Mouse (Mus musculus): ENCODE results near the gene Mast3. TPM values are rescaled to one million over a fixed set of nuclear protein-coding genes. Genes with fewer than 3 reads are reported as not detected.

Mast3 gene
- polyA plus RNA-seq, 1 experiment = 32.5 TPM

- H3K36me3 ChIP-seq (ENCODE audit: control insufficient read depth, insufficient read depth) = no peaks in the 10 kb centered on the region
- H3ac ChIP-seq (ENCODE audit: control insufficient read depth, insufficient read length, low read depth) = no peak overlapping the region
- H3K79me3 ChIP-seq (ENCODE audit: low read depth) = no peaks in the 10 kb centered on the region
- H3K4me3 ChIP-seq (ENCODE audit: insufficient read depth, poor library complexity, severe bottlenecking) = no peak overlapping the region
- H3K79me2 ChIP-seq (ENCODE audit: control insufficient read depth, insufficient read depth) = peaks cover 18% of the 10 kb centered on the region
- no peaks in the 10 kb centered on the region for H3K27me3 ChIP-seq (ENCODE audit: control insufficient read depth, insufficient read depth, insufficient read length)
- TF ChIP-seq CEBPB (IDR thresholded peaks at IDR 0.05; ENCODE audit: low read depth) = no peak
- TF ChIP-seq USF1 (IDR thresholded peaks at IDR 0.05; ENCODE audit: low read depth) = no peak
- TF ChIP-seq FOSL1 (IDR thresholded peaks at IDR 0.05; ENCODE audit: insufficient read depth, low read length, poor library complexity, severe bottlenecking) = no peak
- no peak for TF ChIP-seq MYOG (IDR thresholded peaks at IDR 0.05; ENCODE audit: control insufficient read depth, extremely low read depth, insufficient read length)
- no peak for TF ChIP-seq MAX (IDR thresholded peaks at IDR 0.05)
- TF ChIP-seq CTCF (IDR thresholded peaks at IDR 0.05; ENCODE audit: control insufficient read depth, insufficient read depth, insufficient read length) = no peak
- peak; percentile 50 for TF ChIP-seq MYOD1 (IDR thresholded peaks at IDR 0.05; ENCODE audit: control insufficient read depth, insufficient read length, low read depth)
Measured at GRCm38 (mm10) chr8:70801156-70801555, 3.7 kb downstream of the Mast3 start.

- no peaks in the 10 kb centered on the region for H3K79me3 ChIP-seq (ENCODE audit: low read depth)
- H3ac ChIP-seq (ENCODE audit: control insufficient read depth, insufficient read length, low read depth) = no peak overlapping the region
- no peaks in the 10 kb centered on the region for H3K27me3 ChIP-seq (ENCODE audit: control insufficient read depth, insufficient read depth, insufficient read length)
- no peak overlapping the region for H3K4me3 ChIP-seq (ENCODE audit: insufficient read depth, poor library complexity, severe bottlenecking)
- TF ChIP-seq CEBPB (IDR thresholded peaks at IDR 0.05; ENCODE audit: low read depth) = no peak
- no peak for TF ChIP-seq MAX (IDR thresholded peaks at IDR 0.05)
- TF ChIP-seq MYOD1 (IDR thresholded peaks at IDR 0.05; ENCODE audit: control insufficient read depth, insufficient read length, low read depth) = no peak
- TF ChIP-seq MYOG (IDR thresholded peaks at IDR 0.05; ENCODE audit: control insufficient read depth, extremely low read depth, insufficient read length) = no peak
- no peak for TF ChIP-seq CTCF (IDR thresholded peaks at IDR 0.05; ENCODE audit: control insufficient read depth, insufficient read depth, insufficient read length)
- TF ChIP-seq USF1 (IDR thresholded peaks at IDR 0.05; ENCODE audit: low read depth) = no peak
- no peak for TF ChIP-seq FOSL1 (IDR thresholded peaks at IDR 0.05; ENCODE audit: insufficient read depth, low read length, poor library complexity, severe bottlenecking)
- no peaks in the 10 kb centered on the region for H3K36me3 ChIP-seq (ENCODE audit: control insufficient read depth, insufficient read depth)
- H3K79me2 ChIP-seq (ENCODE audit: control insufficient read depth, insufficient read depth) = peaks cover 18% of the 10 kb centered on the region
Measured at GRCm38 (mm10) chr8:70800648-70801047, 4.2 kb downstream of the Mast3 start.

- no peaks in the 10 kb centered on the region for H3K27me3 ChIP-seq (ENCODE audit: control insufficient read depth, insufficient read depth, insufficient read length)
- no peaks in the 10 kb centered on the region for H3K36me3 ChIP-seq (ENCODE audit: control insufficient read depth, insufficient read depth)
- H3ac ChIP-seq (ENCODE audit: control insufficient read depth, insufficient read length, low read depth) = no peak overlapping the region
- TF ChIP-seq MAX (IDR thresholded peaks at IDR 0.05) (no peak), MYOD1 (IDR thresholded peaks at IDR 0.05; ENCODE audit: control insufficient read depth, insufficient read length, low read depth) (no peak), USF1 (IDR thresholded peaks at IDR 0.05; ENCODE audit: low read depth) (no peak), CEBPB (IDR thresholded peaks at IDR 0.05; ENCODE audit: low read depth) (no peak), MYOG (IDR thresholded peaks at IDR 0.05; ENCODE audit: control insufficient read depth, extremely low read depth, insufficient read length) (no peak), CTCF (IDR thresholded peaks at IDR 0.05; ENCODE audit: control insufficient read depth, insufficient read depth, insufficient read length) (no peak), FOSL1 (IDR thresholded peaks at IDR 0.05; ENCODE audit: insufficient read depth, low read length, poor library complexity, severe bottlenecking) (no peak)
- H3K4me3 ChIP-seq (ENCODE audit: insufficient read depth, poor library complexity, severe bottlenecking) = no peak overlapping the region
- peaks cover 11% of the 10 kb centered on the region for H3K79me2 ChIP-seq (ENCODE audit: control insufficient read depth, insufficient read depth)
- H3K79me3 ChIP-seq (ENCODE audit: low read depth) = no peaks in the 10 kb centered on the region
Measured at GRCm38 (mm10) chr8:70798281-70798680, 6.6 kb downstream of the Mast3 start.

- H3K36me3 ChIP-seq (ENCODE audit: control insufficient read depth, insufficient read depth) = no peaks in the 10 kb centered on the region
- no peak for TF ChIP-seq MYOG (IDR thresholded peaks at IDR 0.05; ENCODE audit: control insufficient read depth, extremely low read depth, insufficient read length)
- no peak for TF ChIP-seq MAX (IDR thresholded peaks at IDR 0.05)
- no peak for TF ChIP-seq USF1 (IDR thresholded peaks at IDR 0.05; ENCODE audit: low read depth)
- no peak for TF ChIP-seq CTCF (IDR thresholded peaks at IDR 0.05; ENCODE audit: control insufficient read depth, insufficient read depth, insufficient read length)
- TF ChIP-seq CEBPB (IDR thresholded peaks at IDR 0.05; ENCODE audit: low read depth) = no peak
- no peak for TF ChIP-seq MYOD1 (IDR thresholded peaks at IDR 0.05; ENCODE audit: control insufficient read depth, insufficient read length, low read depth)
- TF ChIP-seq FOSL1 (IDR thresholded peaks at IDR 0.05; ENCODE audit: insufficient read depth, low read length, poor library complexity, severe bottlenecking) = no peak
- peak overlapping the region; percentile 77 for H3ac ChIP-seq (ENCODE audit: control insufficient read depth, insufficient read length, low read depth)
- H3K79me3 ChIP-seq (ENCODE audit: low read depth) = no peaks in the 10 kb centered on the region
- H3K79me2 ChIP-seq (ENCODE audit: control insufficient read depth, insufficient read depth) = peaks cover 7% of the 10 kb centered on the region
- peak overlapping the region; percentile 34 for H3K4me3 ChIP-seq (ENCODE audit: insufficient read depth, poor library complexity, severe bottlenecking)
- H3K27me3 ChIP-seq (ENCODE audit: control insufficient read depth, insufficient read depth, insufficient read length) = no peaks in the 10 kb centered on the region
Measured at GRCm38 (mm10) chr8:70797081-70798070, 7.5 kb downstream of the Mast3 start.

- peaks cover 5% of the 10 kb centered on the region for H3K79me3 ChIP-seq (ENCODE audit: low read depth)
Measured at GRCm38 (mm10) chr8:70796403-70797080, 8.3 kb downstream of the Mast3 start.

More at GRCm38 (mm10) chr8:70796403-70797080, 8.3 kb downstream of the Mast3 start:
- H3K4me3 ChIP-seq (ENCODE audit: insufficient read depth, poor library complexity, severe bottlenecking) = peak overlapping the region; percentile 34
- peak; percentile 25 for TF ChIP-seq MAX (IDR thresholded peaks at IDR 0.05)
- TF ChIP-seq MYOD1 (IDR thresholded peaks at IDR 0.05; ENCODE audit: control insufficient read depth, insufficient read length, low read depth) = peak; percentile 4
- no peak for TF ChIP-seq USF1 (IDR thresholded peaks at IDR 0.05; ENCODE audit: low read depth)
- no peak for TF ChIP-seq FOSL1 (IDR thresholded peaks at IDR 0.05; ENCODE audit: insufficient read depth, low read length, poor library complexity, severe bottlenecking)
- TF ChIP-seq MYOG (IDR thresholded peaks at IDR 0.05; ENCODE audit: control insufficient read depth, extremely low read depth, insufficient read length) = no peak
- no peak for TF ChIP-seq CEBPB (IDR thresholded peaks at IDR 0.05; ENCODE audit: low read depth)
- no peak for TF ChIP-seq CTCF (IDR thresholded peaks at IDR 0.05; ENCODE audit: control insufficient read depth, insufficient read depth, insufficient read length)
- no peaks in the 10 kb centered on the region for H3K27me3 ChIP-seq (ENCODE audit: control insufficient read depth, insufficient read depth, insufficient read length)
- H3K36me3 ChIP-seq (ENCODE audit: control insufficient read depth, insufficient read depth) = no peaks in the 10 kb centered on the region
- peak overlapping the region; percentile 28 for H3ac ChIP-seq (ENCODE audit: control insufficient read depth, insufficient read length, low read depth)
- H3K79me2 ChIP-seq (ENCODE audit: control insufficient read depth, insufficient read depth) = peaks cover 14% of the 10 kb centered on the region
